Mouse (Mus musculus) thymus, adult 2 months (tissue): ENCODE data around the gene Ror1.

ENCODE experiments used
- CTCF ChIP-seq: fragments of 200-500 bp; IDR thresholded peaks from 2 replicates; pipeline ENCODE4 v1.5.1; 2012; ENCODE audit warnings: mild to moderate bottlenecking, control low read depth, low read length, moderate library complexity, borderline replicate concordance; ENCODE audit not compliant: control insufficient read depth, poor library complexity, insufficient read depth; ENCODE audit errors: extremely low read depth
- POLR2A ChIP-seq: fragments of 200-500 bp; IDR thresholded peaks from 2 replicates; pipeline ENCODE4 v1.6.1; 2012; ENCODE audit warnings: mild to moderate bottlenecking, low read length, control low read depth, moderate library complexity; ENCODE audit not compliant: control insufficient read depth, poor library complexity, insufficient read depth; ENCODE audit errors: extremely low read depth

DNA sequence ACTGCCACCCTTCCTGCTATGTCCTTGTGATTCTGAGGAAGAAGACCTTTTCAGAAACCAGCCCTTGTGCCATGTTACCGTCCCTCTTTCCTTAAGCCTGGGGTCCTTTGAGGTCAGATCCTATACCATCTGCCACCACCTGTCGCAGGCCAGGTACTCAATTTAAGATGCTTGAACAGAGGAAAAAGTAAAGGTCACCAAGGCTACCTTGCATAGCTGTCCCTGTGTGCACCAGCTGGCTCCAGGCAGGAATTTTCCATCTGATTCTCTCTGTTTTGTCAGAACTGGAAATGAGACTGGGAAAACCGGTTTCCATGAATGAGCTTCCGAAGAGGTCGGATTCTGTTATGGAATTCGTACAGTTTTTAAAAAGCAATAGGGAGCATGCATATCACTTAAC is 294.8 kb downstream of the Ror1 start:
- no peak for TF ChIP-seq CTCF
- TF ChIP-seq POLR2A = no peak
